Mouse (Mus musculus) MEL (cell line): ENCODE data around the gene Aifm3. TPM values are rescaled to one million over a fixed set of nuclear protein-coding genes. Genes with fewer than 3 reads are reported as not detected.

Experiments used
- DNase-seq: peaks from one replicate; pipeline ENCODE4 v3.0.0; 2011; ENCODE audit warnings: low read depth, low spot score
- H3K27ac ChIP-seq: 2 replicates; pipeline ENCODE4 v1.5.1; 2012; ENCODE audit warnings: low read depth, mild to moderate bottlenecking, control low read depth, low read length, moderate library complexity; ENCODE audit not compliant: control insufficient read depth
- H3K27me3 ChIP-seq, 2 experiments: fragments of 150-350 bp in 1 of 2; sonication (generic) in 1 of 2; 2 replicates each; pipeline ENCODE4 v1.6.1; 2012; ENCODE audit warnings: low read length in 2 of 2, mild to moderate bottlenecking in 2 of 2, improper control_type of control experiment in 1 of 2, moderate library complexity in 1 of 2; ENCODE audit not compliant: insufficient read depth in 2 of 2, control insufficient read depth in 1 of 2
- H3K36me3 ChIP-seq, 2 experiments: 2 replicates each; pipeline ENCODE4 v1.6.1; 2012 to 2014; ENCODE audit warnings: low read length in 2 of 2, improper control_type of control experiment in 1 of 2, inconsistent platforms in 1 of 2, mild to moderate bottlenecking in 1 of 2; ENCODE audit not compliant: insufficient read depth in 2 of 2, control insufficient read depth in 1 of 2
- H3K4me1 ChIP-seq, 2 experiments: fragments of 150-350 bp in 1 of 2; sonication (generic) in 1 of 2; 2 replicates each; pipeline ENCODE4 v1.6.1; 2012; ENCODE audit warnings: low read length in 2 of 2, improper control_type of control experiment in 1 of 2, mild to moderate bottlenecking in 1 of 2; ENCODE audit not compliant: insufficient read depth in 2 of 2, control insufficient read depth in 1 of 2
- H3K4me3 ChIP-seq, 2 experiments: fragments of 150-350 bp in 1 of 2; sonication (generic) in 1 of 2; 2 replicates each; pipeline ENCODE4 v1.5.1; 2012; ENCODE audit warnings: low read depth in 2 of 2, low read length in 2 of 2, mild to moderate bottlenecking in 2 of 2, moderate library complexity in 2 of 2, control low read depth in 1 of 2, improper control_type of control experiment in 1 of 2; ENCODE audit not compliant: control insufficient read depth in 1 of 2, insufficient read depth in 1 of 2
- H3K79me2 ChIP-seq: 2 replicates; pipeline ENCODE4 v1.6.1; 2012; ENCODE audit warnings: mild to moderate bottlenecking, low read length, moderate library complexity; ENCODE audit not compliant: control insufficient read depth, poor library complexity, insufficient read depth
- H3K9ac ChIP-seq: 2 replicates; pipeline ENCODE4 v1.6.1; 2012; ENCODE audit warnings: low read depth, mild to moderate bottlenecking, control low read depth, low read length, moderate library complexity; ENCODE audit not compliant: control insufficient read depth, poor library complexity, severe bottlenecking
- H3K9me3 ChIP-seq: fragments of 150-350 bp; sonication (generic); replicated peaks from 2 replicates; pipeline ENCODE4 v1.6.1; 2012; ENCODE audit warnings: mild to moderate bottlenecking, low read length, improper control_type of control experiment, moderate library complexity; ENCODE audit not compliant: insufficient read depth
- BHLHE40 ChIP-seq: IDR thresholded peaks from 2 replicates; pipeline ENCODE4 v1.6.1; 2012; ENCODE audit warnings: low read depth, mild to moderate bottlenecking, inconsistent platforms, low read length, improper control_type of control experiment, borderline replicate concordance
- CHD1 ChIP-seq: IDR thresholded peaks from 2 replicates; pipeline ENCODE4 v1.6.1; 2012; ENCODE audit warnings: low read depth, mild to moderate bottlenecking, inconsistent platforms, low read length, improper control_type of control experiment
- CTCF ChIP-seq, 3 experiments: IDR thresholded peaks in 2 of 3; conservative IDR thresholded peaks in 1 of 3; 2 replicates each; pipeline ENCODE4 v1.5.1; 2011 to 2012; ENCODE audit warnings: low read length in 3 of 3, low read depth in 2 of 3, mild to moderate bottlenecking in 2 of 3, improper control_type of control experiment in 1 of 3, inconsistent platforms in 1 of 3, mixed read lengths in 1 of 3, moderate library complexity in 1 of 3; ENCODE audit not compliant: control insufficient read depth in 1 of 3, insufficient read depth in 1 of 3, poor library complexity in 1 of 3, severe bottlenecking in 1 of 3
- E2F4 ChIP-seq: IDR thresholded peaks from 2 replicates; pipeline ENCODE4 v1.6.1; 2011; ENCODE audit warnings: low read depth, low read length, improper control_type of control experiment, borderline replicate concordance
- EP300 ChIP-seq, 2 experiments: IDR thresholded peaks; 2 replicates each; pipeline ENCODE4 v1.6.1; 2011; ENCODE audit warnings: improper control_type of control experiment in 2 of 2, low read length in 2 of 2, low read depth in 1 of 2, mild to moderate bottlenecking in 1 of 2
- ETS1 ChIP-seq: IDR thresholded peaks from 2 replicates; pipeline ENCODE4 v1.6.1; 2012; ENCODE audit warnings: low read depth, mild to moderate bottlenecking, inconsistent platforms, low read length, improper control_type of control experiment, moderate library complexity
- GABPA ChIP-seq: IDR thresholded peaks from 2 replicates; pipeline ENCODE4 v1.6.1; 2012; ENCODE audit warnings: low read depth, mild to moderate bottlenecking, inconsistent platforms, low read length, improper control_type of control experiment, moderate library complexity
- GATA1 ChIP-seq: IDR thresholded peaks from 2 replicates; pipeline ENCODE4 v1.6.1; 2011; ENCODE audit warnings: low read depth, low read length, improper control_type of control experiment
- JUND ChIP-seq: IDR thresholded peaks from 2 replicates; pipeline ENCODE4 v1.6.1; 2011; ENCODE audit warnings: low read depth, mild to moderate bottlenecking, improper control_type of control experiment, low read length
- KAT2A ChIP-seq: conservative IDR thresholded peaks from 2 replicates; pipeline ENCODE4 v1.6.1; 2012; ENCODE audit warnings: low read depth, low read length, improper control_type of control experiment, inconsistent platforms
- MAFK ChIP-seq: IDR thresholded peaks from 2 replicates; pipeline ENCODE4 v1.6.1; 2011; ENCODE audit warnings: low read depth, mild to moderate bottlenecking, low read length, improper control_type of control experiment, borderline replicate concordance
- MXI1 ChIP-seq: IDR thresholded peaks from 2 replicates; pipeline ENCODE4 v1.6.1; 2011; ENCODE audit warnings: mild to moderate bottlenecking, low read depth, low read length, improper control_type of control experiment
- MYB ChIP-seq: IDR thresholded peaks from 2 replicates; pipeline ENCODE4 v1.6.1; 2011; ENCODE audit warnings: mild to moderate bottlenecking, low read depth, low read length, improper control_type of control experiment
- MYC ChIP-seq: IDR thresholded peaks from 2 replicates; pipeline ENCODE4 v1.6.1; 2011; ENCODE audit warnings: low read depth, mild to moderate bottlenecking, low read length, improper control_type of control experiment, moderate library complexity
- NELFE ChIP-seq: IDR thresholded peaks from 2 replicates; pipeline ENCODE4 v1.6.1; 2011; ENCODE audit warnings: low read depth, low read length, improper control_type of control experiment
- RAD21 ChIP-seq: IDR thresholded peaks from 2 replicates; pipeline ENCODE4 v1.6.1; 2011; ENCODE audit warnings: mild to moderate bottlenecking, low read depth, low read length, improper control_type of control experiment
- SIN3A ChIP-seq: IDR thresholded peaks from 2 replicates; pipeline ENCODE4 v1.6.1; 2012; ENCODE audit warnings: low read length, improper control_type of control experiment, inconsistent platforms
- SMC3 ChIP-seq: IDR thresholded peaks from 2 replicates; pipeline ENCODE4 v1.6.1; 2011; ENCODE audit warnings: low read depth, low read length, improper control_type of control experiment
- UBTF ChIP-seq: IDR thresholded peaks from 2 replicates; pipeline ENCODE4 v1.6.1; 2012; ENCODE audit warnings: low read depth, mild to moderate bottlenecking, inconsistent platforms, low read length, improper control_type of control experiment, moderate library complexity, borderline replicate concordance; ENCODE audit not compliant: insufficient read depth
- USF1 ChIP-seq: IDR thresholded peaks from 2 replicates; pipeline ENCODE4 v1.6.1; 2014; ENCODE audit warnings: low read depth, mild to moderate bottlenecking, inconsistent platforms, low read length, improper control_type of control experiment, moderate library complexity
- ZC3H11A ChIP-seq: IDR thresholded peaks from 2 replicates; pipeline ENCODE4 v1.6.1; 2012; ENCODE audit warnings: low read depth, mild to moderate bottlenecking, inconsistent platforms, low read length, improper control_type of control experiment
- ZKSCAN1 ChIP-seq: IDR thresholded peaks from 2 replicates; pipeline ENCODE4 v1.6.1; 2012; ENCODE audit warnings: low read depth, mild to moderate bottlenecking, inconsistent platforms, low read length, improper control_type of control experiment, moderate library complexity
- ZMIZ1 ChIP-seq: IDR thresholded peaks from 2 replicates; pipeline ENCODE4 v1.6.1; 2012; ENCODE audit warnings: low read depth, mild to moderate bottlenecking, inconsistent platforms, low read length, improper control_type of control experiment, moderate library complexity
- polyA plus RNA-seq, 2 experiments: library from polyadenylated mRNA; stranded (reverse) in 1 of 2; unstranded in 1 of 2; fragments of >175 nt in 1 of 2; fragments of >200 nt in 1 of 2; gene quantifications; 2 replicates each; pipeline versions ENCODE4 v1.2.1 to v1.2.4; 2012; ENCODE audit warnings: low replicate concordance in 2 of 2, low read depth in 1 of 2; ENCODE audit not compliant: insufficient read length in 2 of 2, insufficient read depth in 1 of 2, missing spikeins in 1 of 2
- total RNA-seq: library from RNA; depleted of rRNA; stranded (reverse); fragments of 300-350 nt; gene quantifications from 2 replicates; pipeline ENCODE4 v1.2.3, GENCODE M21; 2012

The Aifm3 gene
- total and polyA plus RNA-seq, 3 experiments, result 0.23 to 0.52 TPM; not detected in 1

DNA sequence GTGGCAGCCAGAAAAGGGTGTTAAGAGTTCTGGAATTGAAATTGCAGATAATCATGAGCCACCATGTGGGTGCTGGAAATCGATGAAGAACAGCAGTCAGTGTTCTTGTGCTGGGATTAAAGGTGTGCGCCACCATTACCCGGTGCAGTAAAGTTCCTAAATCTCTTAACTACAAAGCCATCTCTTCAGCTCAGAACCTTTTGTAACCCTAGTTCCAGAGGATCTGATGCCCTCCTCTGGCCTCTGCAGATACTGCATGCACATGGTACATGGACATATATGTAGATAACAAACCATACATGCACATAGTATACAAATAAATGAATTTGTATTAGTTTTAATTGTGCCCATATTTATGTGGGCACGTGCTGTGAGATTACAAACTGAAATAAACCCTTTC is 29.2 kb upstream of the Aifm3 start:
- H3K27ac ChIP-seq, result no peak overlapping the region
- no peak overlapping the region for H3K4me3 ChIP-seq
- peaks cover 13 to 34% of the 10 kb centered on the region in 2 experiments for H3K36me3 ChIP-seq
- peaks cover 12 to 17% of the 10 kb centered on the region in 2 experiments for H3K4me1 ChIP-seq
- H3K9ac ChIP-seq, result no peak overlapping the region
- no peak for TF ChIP-seq MYC
- TF ChIP-seq RAD21, result peak; percentile 35
- peak; percentile 36 to 63 (median 52); a peak in 5 of 6 replicates for TF ChIP-seq CTCF (IDR thresholded peaks at IDR 0.05 in 2 of 3, conservative IDR thresholded peaks at IDR 0.05 in 1 of 3; ENCODE audit: control insufficient read depth in 1 of 3, insufficient read depth in 1 of 3, low read depth in 2 of 3, low read length in 3 of 3, poor library complexity in 1 of 3, severe bottlenecking in 1 of 3)
- no peak for TF ChIP-seq GABPA
- TF ChIP-seq ZKSCAN1, result no peak
- TF ChIP-seq EP300 (IDR thresholded peaks at IDR 0.05; ENCODE audit: low read depth in 1 of 2, low read length in 2 of 2), result no peak
- TF ChIP-seq ETS1, result no peak
- TF ChIP-seq GATA1, result 0 out of 2 replicates have a peak, but pooled peaks have one; percentile 28
- peak; percentile 54 for TF ChIP-seq SMC3
- TF ChIP-seq USF1, result no peak
- TF ChIP-seq ZC3H11A, result peak; percentile 26; the same call in 1 of the 2 replicates
- TF ChIP-seq SIN3A, result no peak
- peaks cover 68% of the 10 kb centered on the region for H3K79me2 ChIP-seq
- no peaks in the 10 kb centered on the region for H3K27me3 ChIP-seq
- H3K9me3 ChIP-seq, result no peaks in the 10 kb centered on the region
- DNase-seq, result peak; percentile 71

DNA sequence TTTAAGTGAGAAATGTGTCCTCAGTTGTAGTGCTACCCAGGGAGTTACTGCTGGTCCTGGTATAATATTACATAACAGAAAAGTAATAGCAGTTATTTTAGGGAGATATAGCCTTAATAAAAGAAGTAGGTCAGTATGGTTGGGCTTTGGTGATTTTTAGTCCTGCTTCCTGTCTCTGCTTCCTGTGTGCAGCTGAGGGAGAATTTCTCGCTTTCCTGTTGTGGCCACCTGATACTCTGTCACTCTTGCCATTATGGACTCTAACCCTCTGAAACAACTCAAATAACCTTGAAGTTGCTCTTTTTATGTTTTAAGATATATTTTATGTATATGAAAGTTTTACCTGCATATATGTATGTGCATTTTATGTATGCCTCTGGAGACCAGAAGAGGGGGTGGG is 27.8 kb upstream of the Aifm3 start:
- no peaks in the 10 kb centered on the region for H3K27me3 ChIP-seq
- no peak overlapping the region for H3K4me3 ChIP-seq
- H3K79me2 ChIP-seq, result peaks cover 64% of the 10 kb centered on the region
- no peak overlapping the region for H3K9ac ChIP-seq
- H3K4me1 ChIP-seq, result peaks cover 12 to 14% of the 10 kb centered on the region in 2 experiments
- H3K9me3 ChIP-seq, result no peaks in the 10 kb centered on the region
- no peak for DNase-seq
- TF ChIP-seq CHD1 (no peak), JUND (no peak), MYC (no peak), RAD21 (no peak), MYB (no peak), MXI1 (no peak), E2F4 (no peak), NELFE (no peak), ZMIZ1 (no peak), GABPA (no peak), EP300 (IDR thresholded peaks at IDR 0.05; ENCODE audit: low read depth in 1 of 2, low read length in 2 of 2) (no peak), ETS1 (no peak), KAT2A (no peak), BHLHE40 (no peak), UBTF (no peak), MAFK (no peak)
- H3K27ac ChIP-seq, result peak overlapping the region; percentile 9; the same call in 1 of the 2 replicates
- peaks cover 8 to 28% of the 10 kb centered on the region in 2 experiments for H3K36me3 ChIP-seq
